Mouse (Mus musculus) intestine, embryonic 14.5 days (tissue): Measurements from ENCODE around the gene Kank1. TPM values are rescaled to one million over a fixed set of nuclear protein-coding genes. Genes with fewer than 3 reads are reported as not detected.

ENCODE experiments used
- ATAC-seq: fragments of 200-750 bp; cut with Nextera tagmentation; replicated peaks from 2 replicates; pipeline ENCODE4 v1.8.0; 2017; ENCODE audit warnings: low read depth, moderate number of reproducible peaks, moderate TSS enrichment, moderate library complexity; ENCODE audit not compliant: low FRiP score, low TSS enrichment
- DNase-seq: peaks from one replicate; pipeline ENCODE4 v3.0.0-alpha.2; 2018; ENCODE audit warnings: low spot score
- H3K27ac ChIP-seq: fragments of 300-500 bp; sonication (generic); 2 replicates; pipeline ENCODE4 v1.5.1; 2014; ENCODE audit warnings: low read depth, mild to moderate bottlenecking, control low read depth
- H3K27me3 ChIP-seq: fragments of 300-500 bp; sonication (generic); replicated peaks from 2 replicates; pipeline ENCODE4 v1.6.1; 2014; ENCODE audit warnings: low read length, control low read depth; ENCODE audit not compliant: control insufficient read depth, insufficient read depth
- H3K36me3 ChIP-seq: fragments of 300-500 bp; sonication (generic); 2 replicates; pipeline ENCODE4 v1.6.1; 2014; ENCODE audit warnings: low read length, control low read depth; ENCODE audit not compliant: control insufficient read depth, insufficient read depth
- H3K4me1 ChIP-seq: fragments of 300-500 bp; sonication (generic); replicated peaks from 2 replicates; pipeline ENCODE4 v1.6.1; 2014; ENCODE audit warnings: low read length, control low read depth, mixed read lengths; ENCODE audit not compliant: control insufficient read depth, insufficient read depth
- H3K4me2 ChIP-seq: fragments of 300-500 bp; sonication (generic); 2 replicates; pipeline ENCODE4 v1.6.1; 2014; ENCODE audit warnings: low read length
- H3K4me3 ChIP-seq: fragments of 300-500 bp; sonication (generic); 2 replicates; pipeline ENCODE4 v1.5.1; 2014; ENCODE audit warnings: low read depth, low read length, control low read depth, mixed read lengths
- H3K9ac ChIP-seq: fragments of 300-500 bp; sonication (generic); 2 replicates; pipeline ENCODE4 v1.6.1; 2014; ENCODE audit warnings: mild to moderate bottlenecking, low read length
- H3K9me3 ChIP-seq: fragments of 300-500 bp; sonication (generic); 2 replicates; pipeline ENCODE4 v1.6.1; 2016; ENCODE audit warnings: low read length, control low read depth; ENCODE audit not compliant: control insufficient read depth
- WGBS: fragments of 180-500 bp; shearing (Covaris S2); extraction: QIAGEN DNeasy Blood & Tissue Kit; methylation state at CpG from one replicate; pipeline ENCODE4 v1.1.7; 2014; 5-methylcytosine and 5-hydroxymethylcytosine counted together
- polyA plus RNA-seq: library from polyadenylated mRNA; unstranded; fragments of >200 nt; fragmentation: Nextera tagmentation; extraction: Ambion mirVana; gene quantifications from 2 replicates; pipeline ENCODE4 v1.2.1, GENCODE M21; 2014

The Kank1 gene
- polyA plus RNA-seq, 1 experiment from 2014 or later, result 17.7 TPM

DNA sequence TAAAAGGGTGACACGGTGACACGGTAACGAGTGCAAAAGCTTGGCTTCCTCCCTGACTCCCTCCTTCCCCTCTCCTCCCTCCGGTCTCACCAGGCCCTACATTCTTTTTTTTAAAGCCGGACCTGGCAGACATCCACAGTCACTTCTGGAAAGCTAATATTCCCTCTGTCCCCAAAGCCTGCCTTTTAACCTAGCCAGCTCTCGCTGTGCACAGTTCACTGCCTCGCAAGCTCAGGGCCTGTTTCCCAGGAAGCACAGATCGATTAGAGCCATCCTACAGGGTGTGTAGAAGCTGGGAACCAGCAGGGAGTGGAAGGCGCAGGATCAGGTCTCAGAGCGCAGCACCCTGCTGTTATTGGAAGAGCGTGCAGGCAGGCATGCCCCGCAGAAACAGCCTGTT lies 138.2 kb downstream of the Kank1 start:
- 21% methylated on average over 12 of the region's 12 CpGs for WGBS
- DNase-seq (no peak), ATAC-seq (no peak)
- Histone ChIP-seq H3K4me1 (peaks cover 8% of the 10 kb centered on the region), H3K4me3 (no peak overlapping the region), H3K27me3 (no peaks in the 10 kb centered on the region), H3K36me3 (no peaks in the 10 kb centered on the region), H3K9me3 (no peaks in the 10 kb centered on the region), H3K4me2 (no peak overlapping the region), H3K9ac (no peak overlapping the region), H3K27ac (0 out of 2 replicates have a peak overlapping the region, but pooled peaks have one; percentile 16)

DNA sequence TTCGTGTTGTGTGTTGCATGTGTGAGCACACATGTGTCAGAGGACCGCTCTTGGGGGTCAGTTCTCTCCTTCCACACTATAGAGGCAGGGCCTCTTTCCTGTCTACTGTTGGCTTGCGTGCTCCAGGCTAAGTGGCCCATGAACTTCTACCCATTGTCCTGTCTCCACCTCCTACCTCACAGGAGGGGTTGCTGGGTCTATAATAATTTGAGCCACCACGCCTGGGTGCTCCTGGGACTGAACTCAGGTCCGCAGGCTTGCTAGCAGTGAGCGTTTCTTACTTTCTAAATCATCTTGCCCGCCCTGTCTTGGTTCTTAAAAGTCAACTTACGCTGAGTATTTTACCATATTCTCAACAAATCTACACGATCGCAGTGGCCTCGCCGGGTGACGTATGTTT lies 140.1 kb downstream of the Kank1 start:
- no peak overlapping the region for H3K4me2 ChIP-seq

DNA sequence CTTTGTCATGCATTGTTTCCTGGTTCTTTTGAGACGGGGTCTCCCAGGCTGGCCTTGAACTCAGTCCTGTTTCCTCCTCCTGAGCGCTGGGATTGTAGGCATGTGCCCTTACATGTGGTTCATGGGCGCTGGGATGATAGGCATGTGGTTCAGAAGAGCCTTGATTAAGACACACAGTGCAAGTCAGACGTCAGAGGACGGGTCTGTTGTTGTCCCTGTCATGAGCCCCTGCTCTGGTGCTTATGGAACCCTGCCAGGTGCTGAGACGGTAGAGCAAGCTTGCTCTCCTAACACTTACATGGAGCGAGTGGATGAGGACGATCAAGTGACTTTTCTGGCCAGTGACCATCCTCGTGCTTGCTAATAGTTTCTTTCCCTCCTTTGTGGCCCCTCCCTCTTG lies 143.9 kb downstream of the Kank1 start:
- no peaks in the 10 kb centered on the region for H3K36me3 ChIP-seq
- no peak for ATAC-seq
- peaks cover 12% of the 10 kb centered on the region; the same call in 1 of the 2 replicates for H3K4me1 ChIP-seq
- WGBS, result 82% methylated on average over 9 of the region's 9 CpGs
- no peaks in the 10 kb centered on the region for H3K9me3 ChIP-seq
- H3K4me3 ChIP-seq, result no peak overlapping the region
- no peak for DNase-seq
- H3K27ac ChIP-seq, result no peak overlapping the region
- H3K4me2 ChIP-seq, result no peak overlapping the region
- no peaks in the 10 kb centered on the region for H3K27me3 ChIP-seq
- no peak overlapping the region for H3K9ac ChIP-seq

More for the DNA sequence above, 140.1 kb downstream of the Kank1 start:
- Histone ChIP-seq H3K4me1 (peaks cover 8% of the 10 kb centered on the region), H3K9me3 (no peaks in the 10 kb centered on the region), H3K27ac (no peak overlapping the region), H3K27me3 (no peaks in the 10 kb centered on the region), H3K4me3 (no peak overlapping the region), H3K9ac (no peak overlapping the region), H3K36me3 (no peaks in the 10 kb centered on the region)
- 84% methylated on average over 13 of the region's 13 CpGs for WGBS
- ATAC-seq, result no peak
- DNase-seq, result no peak

DNA sequence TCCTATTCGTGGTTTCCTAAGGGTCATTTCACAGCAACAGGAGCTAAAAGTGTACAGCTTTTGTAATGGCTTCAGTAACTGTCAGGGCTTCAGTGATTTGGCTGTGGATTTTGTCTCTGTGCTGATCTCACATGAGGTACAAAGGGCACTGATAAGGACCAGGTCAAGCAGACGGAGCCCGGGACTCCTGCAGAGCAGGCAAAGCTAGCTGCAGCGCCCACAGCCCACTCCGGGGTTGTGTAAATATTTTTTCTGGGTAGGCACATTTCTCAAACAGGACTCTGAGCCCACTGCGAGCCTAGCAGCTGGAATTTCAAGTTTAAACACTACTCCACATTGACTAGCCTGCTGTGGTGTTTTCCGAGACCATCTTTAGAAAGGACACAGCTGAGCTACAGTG lies 145.2 kb downstream of the Kank1 start:
- DNase-seq, result peak; percentile 67
- Histone ChIP-seq H3K27ac (peak overlapping the region; percentile 77), H3K36me3 (no peaks in the 10 kb centered on the region), H3K4me1 (peaks cover 21% of the 10 kb centered on the region; the same call in 1 of the 2 replicates), H3K9ac (no peak overlapping the region), H3K4me3 (0 out of 2 replicates have a peak overlapping the region, but pooled peaks have one; percentile 8), H3K9me3 (no peaks in the 10 kb centered on the region), H3K27me3 (no peaks in the 10 kb centered on the region), H3K4me2 (peak overlapping the region; percentile 37)
- 11% methylated on average over 7 of the region's 7 CpGs for WGBS
- ATAC-seq, result peak; percentile 86

DNA sequence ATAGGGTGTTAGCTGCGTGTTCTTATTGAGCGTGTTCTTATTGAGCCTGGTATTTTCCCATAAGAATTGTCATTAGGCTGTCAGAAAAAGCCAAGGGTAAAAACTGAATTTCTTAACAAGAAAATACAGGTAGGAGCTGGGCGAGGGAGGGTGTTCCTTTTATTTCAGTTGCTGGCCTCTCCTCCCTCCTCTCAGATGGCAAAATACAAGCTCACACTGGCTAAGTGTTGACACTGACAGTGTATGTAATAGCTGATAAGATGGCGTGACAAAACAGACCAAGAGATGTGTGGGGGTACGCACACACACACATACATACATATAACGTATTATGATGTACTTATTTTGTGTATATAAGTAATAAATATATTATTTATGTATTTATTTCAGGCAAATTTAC lies 145.7 kb downstream of the Kank1 start:
- H3K27ac ChIP-seq, result peak overlapping the region; percentile 77
- no peaks in the 10 kb centered on the region for H3K27me3 ChIP-seq
- H3K4me3 ChIP-seq, result 0 out of 2 replicates have a peak overlapping the region, but pooled peaks have one; percentile 8
- ATAC-seq, result no peak
- H3K4me2 ChIP-seq, result peak overlapping the region; percentile 37
- no peak overlapping the region for H3K9ac ChIP-seq
- H3K4me1 ChIP-seq, result peaks cover 21% of the 10 kb centered on the region; the same call in 1 of the 2 replicates
- 62% methylated on average over 6 of the region's 6 CpGs for WGBS
- DNase-seq, result no peak
- no peaks in the 10 kb centered on the region for H3K9me3 ChIP-seq
- H3K36me3 ChIP-seq, result no peaks in the 10 kb centered on the region

DNA sequence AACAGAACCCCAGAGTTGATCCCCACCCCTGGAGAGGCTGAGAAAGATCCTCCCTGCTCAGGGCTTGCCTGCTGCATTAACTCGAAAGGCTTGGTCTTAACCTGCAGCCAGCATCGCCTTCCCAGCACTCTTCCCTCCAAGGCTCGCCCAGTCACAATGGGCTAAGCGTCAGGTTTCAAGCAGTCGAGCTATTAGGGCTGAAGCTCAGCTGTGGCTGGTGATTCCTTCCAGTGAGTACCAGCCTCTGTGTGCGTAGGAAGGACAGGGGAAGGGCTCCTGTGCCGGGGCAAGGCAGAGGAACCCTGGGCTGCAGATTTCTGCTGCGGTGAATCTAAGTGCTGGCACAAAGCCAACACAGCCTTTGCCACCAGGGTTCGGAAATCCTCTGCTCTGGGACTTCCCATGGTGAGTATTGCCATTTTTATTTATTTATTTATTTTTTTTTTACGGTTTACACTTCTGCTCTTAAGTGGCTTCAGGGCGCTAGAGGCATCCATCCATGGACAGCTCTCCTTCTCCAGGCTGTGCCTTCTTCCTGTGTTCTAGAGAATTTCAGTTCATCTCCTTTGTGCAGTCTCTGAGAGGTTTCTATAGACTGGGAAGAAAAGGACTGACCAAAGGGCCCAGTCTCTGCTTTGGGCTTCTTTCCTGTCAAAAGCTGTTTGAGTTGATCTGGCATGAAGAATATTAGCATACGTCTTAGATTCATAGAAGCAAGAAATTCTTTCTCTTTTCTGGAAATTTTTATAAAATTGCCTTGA lies 146.8 kb downstream of the Kank1 start:
- WGBS, result 15% methylated on average over 12 of the region's 12 CpGs
- DNase-seq, result peak; percentile 63
- H3K9ac ChIP-seq, result no peak overlapping the region

DNA sequence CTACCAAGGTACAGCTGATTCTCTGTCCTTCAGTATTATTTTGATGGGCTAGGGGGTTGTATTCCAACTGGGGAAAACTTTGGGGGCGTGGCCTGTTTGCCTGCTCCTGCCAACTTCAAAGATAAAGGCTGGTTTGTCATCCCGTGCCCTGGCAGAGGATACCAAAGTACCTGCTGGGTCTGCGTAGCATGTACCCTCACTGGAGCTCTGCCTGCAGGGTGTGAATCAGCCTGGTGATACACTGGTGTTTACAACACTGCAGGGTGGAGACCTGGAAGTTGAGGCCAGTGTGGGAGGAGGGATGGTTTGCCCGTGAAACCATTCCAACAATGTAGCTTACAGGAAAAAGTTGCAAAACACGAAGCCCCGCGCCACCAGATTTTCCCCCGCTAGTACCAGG lies 149.2 kb downstream of the Kank1 start:
- ATAC-seq, result no peak
- Histone ChIP-seq H3K4me1 (peaks cover 21% of the 10 kb centered on the region; the same call in 1 of the 2 replicates), H3K9ac (no peak overlapping the region), H3K4me3 (no peak overlapping the region), H3K36me3 (no peaks in the 10 kb centered on the region), H3K4me2 (no peak overlapping the region), H3K27ac (no peak overlapping the region), H3K9me3 (no peaks in the 10 kb centered on the region), H3K27me3 (no peaks in the 10 kb centered on the region)
- DNase-seq, result no peak
- 71% methylated on average over 8 of the region's 8 CpGs for WGBS

More for the DNA sequence above, 146.8 kb downstream of the Kank1 start:
- H3K4me3 ChIP-seq, result no peak overlapping the region
- ATAC-seq, result no peak
- peak overlapping the region; percentile 12; the same call in 1 of the 2 replicates for H3K4me2 ChIP-seq
- H3K27me3 ChIP-seq, result no peaks in the 10 kb centered on the region
- H3K27ac ChIP-seq, result no peak overlapping the region
- H3K36me3 ChIP-seq, result no peaks in the 10 kb centered on the region
- H3K9me3 ChIP-seq, result no peaks in the 10 kb centered on the region
- H3K4me1 ChIP-seq, result peaks cover 21% of the 10 kb centered on the region; the same call in 1 of the 2 replicates

DNA sequence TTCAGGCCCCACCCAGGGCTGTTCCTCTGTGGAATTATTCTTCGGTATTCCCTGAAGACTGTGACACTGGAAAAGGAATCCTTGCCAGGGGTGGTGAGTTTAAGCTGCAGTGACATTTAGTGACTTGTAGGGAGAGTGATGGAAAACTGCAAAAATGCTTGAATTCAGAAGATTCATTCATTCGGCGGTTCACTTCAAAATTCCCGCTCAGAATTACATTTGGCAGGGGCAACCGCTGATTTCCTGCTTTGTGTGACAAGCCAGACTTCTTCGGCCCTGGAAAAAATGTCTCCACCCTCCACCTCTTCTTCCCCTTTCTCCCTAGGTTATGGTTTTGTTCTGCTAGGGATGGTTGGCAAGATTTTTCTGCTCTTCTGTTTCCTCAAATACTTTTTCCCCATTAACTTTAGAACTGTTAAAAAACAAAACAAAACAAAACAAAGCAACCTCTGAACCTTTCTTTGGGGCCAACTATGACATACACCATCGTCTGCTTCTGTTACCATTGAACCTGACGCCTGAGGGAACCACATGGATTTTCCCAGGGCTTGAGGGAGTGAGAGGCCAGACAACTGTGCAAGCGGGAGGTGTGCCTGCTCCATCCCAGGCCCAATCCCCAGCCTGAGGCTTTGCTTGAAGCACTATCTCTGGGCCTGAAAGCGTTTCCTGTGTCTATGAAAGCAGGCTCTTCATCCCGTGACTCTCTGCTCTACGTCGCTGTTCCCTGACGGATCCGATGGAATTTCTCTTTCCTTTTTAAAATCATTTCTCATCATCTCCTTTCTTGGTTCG lies 150.1 kb downstream of the Kank1 start:
- 56% methylated on average over 16 of the region's 16 CpGs for WGBS
- no peak overlapping the region for H3K4me2 ChIP-seq
- no peaks in the 10 kb centered on the region for H3K27me3 ChIP-seq
- no peak overlapping the region for H3K4me3 ChIP-seq
- no peak overlapping the region for H3K9ac ChIP-seq
- no peaks in the 10 kb centered on the region for H3K9me3 ChIP-seq
- peaks cover 21% of the 10 kb centered on the region; the same call in 1 of the 2 replicates for H3K4me1 ChIP-seq
- no peak for ATAC-seq
- H3K36me3 ChIP-seq, result no peaks in the 10 kb centered on the region
- no peak for DNase-seq
- no peak overlapping the region for H3K27ac ChIP-seq
